Mouse (Mus musculus) cerebellum, adult (tissue): ENCODE results near the gene Trmt2a.
A peak's percentile ranks its signal among the peaks of the same experiment; 100 is the strongest.

Experiments used
- ATAC-seq: cut with Nextera tagmentation; 2 replicates; pipeline ENCODE4 v1.9.2; 2017; ENCODE audit warnings: mild to moderate bottlenecking, moderate library complexity, mixed read lengths; ENCODE audit not compliant: insufficient number of reproducible peaks, low FRiP score, low TSS enrichment

Trmt2a gene

GRCm38 (mm10) chr16:18230617-18231016 is 17.9 kb upstream of the Trmt2a start:
- no peak for ATAC-seq

- no peak for ATAC-seq
These were observed 17.4 kb upstream of the Trmt2a start for GRCm38 (mm10) chr16:18231047-18231446.

GRCm38 (mm10) chr16:18231451-18231850 is 17.0 kb upstream of the Trmt2a start:
- no peak for ATAC-seq

DNA sequence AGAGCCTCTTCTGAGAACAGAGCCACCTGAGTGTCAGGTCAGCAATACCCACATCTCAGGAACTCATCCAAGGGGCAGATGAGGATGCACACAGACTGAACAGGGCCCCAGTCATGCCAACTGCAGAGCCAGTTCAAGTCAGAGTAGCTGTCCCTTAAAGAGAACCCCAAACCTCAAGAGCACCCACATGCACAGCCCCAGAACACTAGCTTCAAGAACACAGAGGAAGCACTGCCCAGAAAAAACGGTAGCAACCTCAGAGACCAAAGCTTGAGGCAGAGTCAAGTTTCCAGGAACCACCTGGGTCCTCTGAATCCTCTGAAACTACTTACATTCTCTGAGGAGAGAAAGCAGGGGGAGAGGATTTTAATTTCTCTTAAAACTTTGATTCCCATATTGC is 15.0 kb upstream of the Trmt2a start:
- no peak for ATAC-seq

GRCm38 (mm10) chr16:18233919-18234670 is 14.4 kb upstream of the Trmt2a start:
- no peak for ATAC-seq

DNA sequence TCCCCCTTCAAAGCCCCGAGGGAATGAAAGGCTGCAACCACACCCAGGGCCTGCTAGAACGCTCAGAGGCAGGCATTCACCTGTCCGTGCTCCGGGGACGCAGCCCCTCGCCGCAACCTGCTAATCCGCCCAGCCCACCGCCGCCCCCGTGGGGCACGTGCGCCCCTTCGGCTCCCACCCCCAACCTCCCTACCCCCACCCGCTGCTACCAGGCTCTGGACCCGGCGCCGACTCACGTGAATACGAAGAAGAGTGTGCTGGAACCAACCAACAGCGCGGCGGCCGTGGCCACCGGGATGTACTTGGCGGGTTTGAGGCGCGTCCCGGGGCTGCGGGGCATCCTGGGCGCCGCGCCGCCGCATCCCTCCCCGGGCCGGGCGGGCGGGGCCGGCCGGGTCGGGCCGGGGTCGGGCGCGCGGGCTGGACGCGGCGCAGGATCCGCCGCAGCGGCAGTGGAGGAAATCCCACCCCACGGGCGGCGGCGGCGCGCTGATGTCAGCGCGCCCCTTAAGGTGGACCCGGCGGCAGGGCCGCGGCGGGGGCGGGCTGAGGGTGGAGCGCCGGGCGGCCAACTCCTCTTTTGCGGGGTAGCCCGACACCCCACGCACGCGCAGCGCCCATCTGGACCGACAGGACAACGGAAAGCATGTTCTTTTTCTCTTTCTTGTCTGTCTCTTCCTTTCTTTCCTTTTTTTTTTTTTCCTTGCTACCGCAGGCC is 13.6 kb upstream of the Trmt2a start, which contains the start of gene Zdhhc8:
Zdhhc8 (minus strand) TSS at position 466 of the 718 bp plus-strand sequence.
- peak; percentile 62; the same call in 1 of the 2 replicates for ATAC-seq

DNA sequence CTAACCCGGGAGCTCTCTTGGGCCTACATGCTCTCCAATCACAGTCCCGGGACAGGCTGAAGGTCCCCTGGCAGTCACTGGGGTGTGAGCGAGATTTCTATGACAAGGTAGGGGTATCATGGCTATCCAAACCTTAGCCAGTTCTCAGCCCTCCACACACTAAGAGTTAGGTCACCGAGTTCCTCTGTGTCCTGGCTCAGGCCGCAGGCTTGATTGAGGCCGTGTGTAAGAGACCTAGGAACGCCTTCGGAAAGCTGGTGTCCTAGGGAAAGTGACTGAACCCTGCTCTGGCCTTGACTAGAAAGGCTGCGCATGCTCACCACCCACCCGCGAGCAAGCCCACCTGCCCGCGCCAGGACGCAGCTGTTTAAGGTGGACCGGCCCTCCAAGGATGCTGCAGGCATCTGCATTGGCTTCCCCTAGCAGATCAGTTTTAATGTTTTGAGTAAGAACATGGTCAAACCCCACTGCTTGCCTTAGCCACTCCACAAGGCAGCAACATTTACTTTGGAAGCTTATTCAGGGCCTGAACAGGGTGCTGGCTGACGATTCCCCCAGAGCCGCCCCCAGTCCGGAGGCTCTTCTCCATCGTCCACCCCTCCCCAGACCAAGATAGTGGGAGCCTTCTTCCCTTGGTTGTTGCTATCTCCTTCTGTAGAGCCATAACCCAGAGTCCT is 13.0 kb upstream of the Trmt2a start:
- peak; percentile 36 for ATAC-seq

DNA sequence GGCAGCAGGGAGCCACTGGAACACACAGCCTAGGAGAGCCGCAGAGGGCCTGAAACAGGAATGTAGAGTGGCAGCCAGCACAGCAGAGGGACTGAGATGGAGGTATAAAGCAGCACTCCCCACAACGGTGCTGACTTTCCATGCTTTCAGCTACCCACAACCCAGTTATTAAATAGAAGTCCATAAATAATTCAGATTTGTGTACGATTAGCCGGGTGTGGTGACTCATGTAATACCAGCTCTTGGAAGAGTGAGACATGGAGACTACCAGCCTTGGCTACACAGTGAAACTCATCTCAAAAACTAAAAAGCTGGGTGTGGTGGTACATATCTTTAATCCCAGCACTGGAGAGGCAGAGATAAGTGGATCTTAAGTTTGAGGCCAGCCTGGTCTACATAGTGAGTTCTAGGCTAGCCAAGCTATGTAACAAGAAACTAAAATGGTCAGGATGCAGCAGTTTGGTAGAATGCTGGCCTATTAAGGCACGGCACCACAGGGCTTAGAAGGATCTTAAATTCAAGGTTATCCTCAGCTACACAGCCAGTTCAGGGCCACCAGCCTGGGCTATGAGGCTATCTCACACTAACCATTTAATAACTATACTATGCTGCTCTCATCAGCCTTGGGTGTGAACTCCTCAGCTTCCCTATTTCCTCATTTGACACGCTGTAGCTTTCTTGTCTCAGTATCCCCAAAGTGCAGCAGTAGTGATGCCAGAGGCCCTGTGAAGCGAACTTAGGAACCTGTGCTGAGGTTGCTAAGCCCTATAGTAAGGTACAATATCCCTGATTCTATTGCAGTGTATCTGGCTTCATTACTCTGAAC is 11.6 kb upstream of the Trmt2a start:
- no peak for ATAC-seq

DNA sequence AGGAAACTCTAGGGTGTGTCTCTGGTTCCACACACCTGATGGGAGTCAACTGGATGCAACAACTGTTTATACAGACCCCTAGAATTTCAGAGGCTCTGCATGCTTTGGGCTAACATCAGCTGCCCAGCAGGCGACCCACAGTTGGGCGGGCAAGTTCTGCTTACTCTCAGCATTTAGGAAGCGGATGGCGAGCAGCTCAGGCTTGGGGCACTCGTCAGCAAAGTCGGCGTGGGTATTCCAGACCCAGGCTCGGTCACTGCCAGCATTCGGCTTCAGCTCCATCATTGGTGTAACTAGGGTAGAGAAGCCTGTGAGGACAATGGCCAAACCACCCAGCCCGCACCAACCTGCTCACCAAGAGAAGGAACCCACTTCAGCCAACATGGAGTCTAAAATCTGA is 6.9 kb upstream of the Trmt2a start:
- ATAC-seq, result no peak

- ATAC-seq, result peak; percentile 8; the same call in 1 of the 2 replicates
These were observed 719 bp upstream of the Trmt2a start for GRCm38 (mm10) chr16:18247521-18248399.

GRCm38 (mm10) chr16:18249364-18249967 is 987 bp downstream of the Trmt2a start:
- ATAC-seq, result peak; percentile 11; the same call in 1 of the 2 replicates

DNA sequence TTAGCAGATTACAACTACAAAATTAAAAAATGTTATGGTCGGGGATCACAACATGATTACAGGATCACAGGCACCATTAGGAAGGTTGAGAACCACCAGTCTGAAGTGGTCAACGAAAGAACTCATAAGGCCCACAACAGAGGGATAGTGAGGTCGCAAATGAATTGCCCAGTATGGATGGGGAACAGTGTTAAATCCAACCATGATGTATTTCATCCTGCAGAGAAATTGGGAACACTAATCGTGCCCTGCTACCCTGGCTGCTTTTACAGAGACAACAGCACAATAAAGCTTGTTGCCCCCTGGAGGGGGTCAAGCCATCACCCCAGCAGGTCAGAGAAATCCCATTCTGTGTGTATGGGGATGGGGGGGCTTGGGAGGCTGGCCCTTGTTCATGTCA is 1.8 kb downstream of the Trmt2a start:
- no peak for ATAC-seq

DNA sequence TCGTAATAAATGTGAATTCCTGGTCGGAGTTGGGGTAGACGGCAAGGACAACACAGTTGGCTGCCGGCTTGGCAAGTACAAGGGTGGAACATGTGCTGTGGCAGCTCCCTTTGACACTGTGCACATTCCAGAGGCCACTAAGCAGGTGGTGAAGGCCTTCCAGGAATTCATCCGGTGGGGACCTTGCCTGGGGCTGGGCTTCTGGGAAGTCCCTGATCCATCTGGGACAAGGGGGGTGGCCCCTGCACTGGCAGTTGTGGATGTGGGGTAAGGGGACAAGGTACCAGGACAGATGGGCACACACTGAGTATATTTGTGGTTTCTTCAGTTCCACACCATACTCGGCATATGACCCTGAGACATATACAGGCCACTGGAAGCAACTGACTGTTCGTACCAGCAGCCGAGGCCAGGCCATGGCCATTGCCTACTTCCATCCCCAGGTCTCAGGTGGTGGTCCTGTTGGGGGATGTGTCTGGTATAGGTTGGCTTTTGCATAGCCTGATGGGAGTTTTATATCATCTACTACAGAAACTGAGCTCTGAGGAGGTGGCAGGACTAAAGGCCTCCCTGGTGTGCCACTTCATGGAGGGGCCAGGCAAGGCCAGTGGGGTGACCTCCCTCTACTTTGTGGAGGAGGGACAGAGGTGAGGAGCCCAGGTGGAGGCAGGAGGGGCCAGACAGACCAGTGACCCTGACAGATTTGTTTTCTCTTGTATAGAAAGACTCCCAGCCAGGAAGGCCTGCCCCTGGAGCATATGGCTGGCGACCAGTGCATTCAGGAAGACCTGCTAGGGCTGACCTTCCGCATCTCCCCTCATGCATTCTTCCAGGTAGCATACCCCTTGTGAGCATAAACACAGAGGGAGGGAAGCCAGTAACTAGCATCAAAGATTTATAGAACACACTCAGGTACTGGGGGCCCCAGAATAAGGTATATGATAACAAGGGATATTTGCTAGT is 2.6 kb downstream of the Trmt2a start:
- ATAC-seq, result no peak

GRCm38 (mm10) chr16:18252736-18253135 is 4.3 kb downstream of the Trmt2a start:
- no peak for ATAC-seq

DNA sequence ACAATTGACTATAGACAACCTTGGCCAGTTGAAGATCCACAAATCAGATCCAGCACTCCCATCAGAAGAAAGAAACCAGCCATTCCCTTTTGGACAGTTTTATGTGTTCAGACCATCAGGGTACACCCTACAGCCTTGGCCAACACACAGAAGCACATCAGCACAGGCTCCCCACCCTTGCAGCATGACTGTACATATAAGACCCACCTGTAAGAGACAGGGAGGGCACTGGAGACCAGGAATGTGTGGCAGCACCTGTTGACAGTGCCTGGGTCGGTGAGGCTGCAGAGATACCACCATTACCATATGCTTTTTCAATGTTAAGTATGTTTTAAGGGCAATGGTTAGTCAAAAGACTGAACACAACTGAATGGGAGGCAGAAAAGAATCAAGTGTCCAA is 5.4 kb downstream of the Trmt2a start:
- no peak for ATAC-seq

GRCm38 (mm10) chr16:18258221-18258620 is 9.7 kb downstream of the Trmt2a start, which contains the start of gene Gm49776:
Gene Gm49776 (minus strand): TSS chr16:18258321.
- no peak for ATAC-seq

DNA sequence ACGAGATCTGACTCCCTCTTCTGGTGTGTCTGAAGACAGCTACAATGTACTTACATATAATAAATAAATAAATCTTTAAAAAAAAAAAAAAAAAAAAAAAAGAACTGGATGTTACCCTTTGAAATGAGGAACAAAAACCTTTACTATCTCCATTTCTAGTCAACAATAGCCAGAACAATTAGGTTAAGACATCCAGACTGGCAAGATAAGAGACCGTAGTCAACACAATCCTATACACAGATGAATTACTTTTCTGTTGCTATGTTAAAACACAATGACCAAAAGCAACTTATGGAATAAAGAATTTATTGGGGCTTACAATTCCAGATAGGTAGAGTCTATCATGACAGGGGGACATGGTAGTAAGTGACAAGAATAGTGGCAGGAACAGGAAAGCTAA is 16.5 kb downstream of the Trmt2a start:
- no peak for ATAC-seq

DNA sequence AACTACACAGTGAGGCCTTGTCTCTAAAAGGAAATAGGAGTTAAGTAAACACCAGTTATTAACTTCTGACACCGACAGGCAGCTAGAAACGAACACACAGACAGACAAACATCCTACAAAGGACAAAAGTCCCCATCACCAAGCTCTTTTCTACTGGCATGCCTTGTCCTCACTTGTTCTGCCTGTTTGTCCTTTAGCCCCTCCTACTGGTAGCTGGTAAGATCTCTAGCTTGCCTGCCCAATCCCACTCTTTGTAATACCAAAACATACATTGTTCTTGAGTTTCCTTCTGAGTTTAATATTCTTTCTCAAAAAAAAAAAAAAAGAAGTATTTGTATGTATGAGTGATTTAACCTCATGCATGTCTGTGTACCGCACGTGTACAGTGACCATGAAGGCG is 19.7 kb downstream of the Trmt2a start:
- no peak for ATAC-seq
